Mouse (Mus musculus) midbrain, embryonic 14.5 days (tissue): ENCODE data around the gene Hsf4. TPM values are rescaled to one million over a fixed set of nuclear protein-coding genes. Genes with fewer than 3 reads are reported as not detected.

Experiments used
- ATAC-seq: fragments of 200-750 bp; cut with Nextera tagmentation; 2 replicates; pipeline ENCODE4 v1.8.0; 2017; ENCODE audit warnings: moderate number of reproducible peaks, moderate library complexity; ENCODE audit not compliant: low FRiP score, low TSS enrichment
- DNase-seq: peaks from one replicate; pipeline ENCODE4 v3.0.0-alpha.2; 2015
- H3K27ac ChIP-seq: fragments of 300-500 bp; sonication (generic); replicated peaks from 2 replicates; pipeline ENCODE4 v1.5.1; 2014; ENCODE audit warnings: mild to moderate bottlenecking, low read depth, low read length, moderate library complexity
- H3K27me3 ChIP-seq: fragments of 300-500 bp; sonication (generic); 2 replicates; pipeline ENCODE4 v1.6.1; 2014; ENCODE audit warnings: low read length, control low read depth, mixed read lengths; ENCODE audit not compliant: control insufficient read depth, insufficient read depth
- H3K36me3 ChIP-seq: fragments of 300-500 bp; sonication (generic); 2 replicates; pipeline ENCODE4 v1.6.1; 2014; ENCODE audit warnings: low read length, control low read depth; ENCODE audit not compliant: control insufficient read depth, insufficient read depth
- H3K4me1 ChIP-seq: fragments of 300-500 bp; sonication (generic); 2 replicates; pipeline ENCODE4 v1.6.1; 2014; ENCODE audit warnings: mild to moderate bottlenecking, antibody characterized with exemption, low read length, control low read depth; ENCODE audit not compliant: control insufficient read depth, insufficient read depth
- H3K4me2 ChIP-seq: fragments of 300-500 bp; sonication (generic); 2 replicates; pipeline ENCODE4 v1.6.1; 2014; ENCODE audit warnings: mild to moderate bottlenecking, low read length, moderate library complexity
- H3K4me3 ChIP-seq: fragments of 300-500 bp; sonication (generic); replicated peaks from 2 replicates; pipeline ENCODE4 v1.5.1; 2014; ENCODE audit warnings: low read depth, low read length
- H3K9ac ChIP-seq: fragments of 300-500 bp; sonication (generic); replicated peaks from 2 replicates; pipeline ENCODE4 v1.6.1; 2014; ENCODE audit warnings: mild to moderate bottlenecking, low read length, moderate library complexity
- H3K9me3 ChIP-seq: fragments of 300-500 bp; sonication (generic); 2 replicates; pipeline ENCODE4 v1.6.1; 2016; ENCODE audit warnings: low read length, control low read depth, mixed read lengths; ENCODE audit not compliant: control insufficient read depth
- WGBS: fragments of 180-500 bp; shearing (Covaris S2); extraction: QIAGEN DNeasy Blood & Tissue Kit; methylation state at CpG from one replicate; pipeline ENCODE4 v1.1.7; 2014; 5-methylcytosine and 5-hydroxymethylcytosine counted together
- polyA plus RNA-seq: library from polyadenylated mRNA; unstranded; fragments of >200 nt; fragmentation: Nextera tagmentation; extraction: Ambion mirVana; gene quantifications from 2 replicates; pipeline ENCODE4 v1.2.1, GENCODE M21; 2014

Gene Hsf4
- polyA plus RNA-seq, 1 experiment from 2014 or later = 0.14 TPM

- WGBS = 90% methylated on average over 1 of the region's 1 CpGs
- Histone ChIP-seq H3K4me2 (no peak overlapping the region), H3K4me1 (no peaks in the 10 kb centered on the region), H3K27me3 (no peaks in the 10 kb centered on the region), H3K4me3 (no peak overlapping the region), H3K9ac (no peak overlapping the region), H3K36me3 (peaks cover 32% of the 10 kb centered on the region), H3K9me3 (no peaks in the 10 kb centered on the region), H3K27ac (no peak overlapping the region)
- DNase-seq (no peak), ATAC-seq (no peak)
Measured at GRCm38 (mm10) chr8:105235206-105235605, 34.4 kb upstream of the Hsf4 start.

- no peak overlapping the region for H3K4me3 ChIP-seq
- DNase-seq = no peak
- peaks cover 52% of the 10 kb centered on the region for H3K36me3 ChIP-seq
Measured at GRCm38 (mm10) chr8:105237442-105238142, 32.0 kb upstream of the Hsf4 start.

GRCm38 (mm10) chr8:105241016-105241415, 28.6 kb upstream of the Hsf4 start:
- Histone ChIP-seq H3K4me3 (no peak overlapping the region), H3K36me3 (peaks cover 43% of the 10 kb centered on the region), H3K9ac (no peak overlapping the region), H3K4me1 (no peaks in the 10 kb centered on the region), H3K27ac (no peak overlapping the region), H3K27me3 (no peaks in the 10 kb centered on the region), H3K9me3 (no peaks in the 10 kb centered on the region), H3K4me2 (no peak overlapping the region)
- DNase-seq (no peak), ATAC-seq (no peak)
- 97% methylated on average over 7 of the region's 7 CpGs for WGBS

More at GRCm38 (mm10) chr8:105237442-105238142, 32.0 kb upstream of the Hsf4 start:
- no peak overlapping the region for H3K4me2 ChIP-seq
- H3K27ac ChIP-seq = no peak overlapping the region
- H3K9ac ChIP-seq = no peak overlapping the region
- no peaks in the 10 kb centered on the region for H3K4me1 ChIP-seq
- H3K27me3 ChIP-seq = no peaks in the 10 kb centered on the region
- ATAC-seq = no peak
- 91% methylated on average over 14 of the region's 14 CpGs for WGBS
- H3K9me3 ChIP-seq = no peaks in the 10 kb centered on the region

- no peak for DNase-seq
- H3K27me3 ChIP-seq = peaks cover 13% of the 10 kb centered on the region
- 92% methylated on average over 6 of the region's 6 CpGs for WGBS
- H3K9me3 ChIP-seq = no peaks in the 10 kb centered on the region
- H3K4me3 ChIP-seq = no peak overlapping the region
- no peak overlapping the region for H3K9ac ChIP-seq
- no peak overlapping the region for H3K4me2 ChIP-seq
- H3K27ac ChIP-seq = no peak overlapping the region
- H3K4me1 ChIP-seq = peaks cover 11% of the 10 kb centered on the region
- H3K36me3 ChIP-seq = peaks cover 54% of the 10 kb centered on the region
- ATAC-seq = no peak
Measured at GRCm38 (mm10) chr8:105251954-105252353, 17.6 kb upstream of the Hsf4 start.

GRCm38 (mm10) chr8:105252680-105253537, 16.7 kb upstream of the Hsf4 start:
- ATAC-seq (no peak), DNase-seq (no peak)
- Histone ChIP-seq H3K36me3 (peaks cover 47% of the 10 kb centered on the region), H3K4me2 (no peak overlapping the region), H3K9ac (no peak overlapping the region; the same call in 1 of the 2 replicates), H3K9me3 (no peaks in the 10 kb centered on the region), H3K27me3 (peaks cover 20% of the 10 kb centered on the region), H3K4me1 (peaks cover 11% of the 10 kb centered on the region), H3K4me3 (no peak overlapping the region), H3K27ac (no peak overlapping the region)
- 91% methylated on average over 10 of the region's 10 CpGs for WGBS

GRCm38 (mm10) chr8:105253766-105254151, 15.8 kb upstream of the Hsf4 start:
- DNase-seq = no peak
- peaks cover 28% of the 10 kb centered on the region for H3K27me3 ChIP-seq
- peaks cover 39% of the 10 kb centered on the region for H3K36me3 ChIP-seq
- peak overlapping the region; percentile 48 for H3K9ac ChIP-seq
- peaks cover 11% of the 10 kb centered on the region for H3K4me1 ChIP-seq
- peak overlapping the region; percentile 99 for H3K4me2 ChIP-seq
- WGBS = 32% methylated on average over 20 of the region's 20 CpGs
- peak overlapping the region; percentile 49 for H3K4me3 ChIP-seq
- no peak overlapping the region for H3K27ac ChIP-seq
- no peaks in the 10 kb centered on the region for H3K9me3 ChIP-seq
- peak; percentile 7; the same call in 1 of the 2 replicates for ATAC-seq

GRCm38 (mm10) chr8:105254152-105254965, 15.2 kb upstream of the Hsf4 start:
- H3K27me3 ChIP-seq = peaks cover 34% of the 10 kb centered on the region

GRCm38 (mm10) chr8:105254966-105255350, 14.6 kb upstream of the Hsf4 start, which contains the start of gene B3gnt9:
Gene B3gnt9 (minus strand): TSS chr8:105255153.
- WGBS = 2% methylated on average over 14 of the region's 14 CpGs
- H3K27me3 ChIP-seq = peaks cover 38% of the 10 kb centered on the region
- H3K4me1 ChIP-seq = peaks cover 19% of the 10 kb centered on the region
- H3K4me2 ChIP-seq = peak within 1 kb of the TSS; percentile 99
- peaks cover 27% of the 10 kb centered on the region for H3K36me3 ChIP-seq
- no peaks in the 10 kb centered on the region for H3K9me3 ChIP-seq
- peak within 1 kb of the TSS; percentile 48 for H3K9ac ChIP-seq
- peak within 1 kb of the TSS; percentile 49 for H3K4me3 ChIP-seq
- DNase-seq = no peak
- 0 out of 2 replicates have a peak, but pooled peaks have one; percentile 3 for ATAC-seq
- 0 out of 2 replicates have a peak within 1 kb of the TSS, but pooled peaks have one; percentile 14 for H3K27ac ChIP-seq

More at GRCm38 (mm10) chr8:105254152-105254965, 15.2 kb upstream of the Hsf4 start:
- Histone ChIP-seq H3K9me3 (no peaks in the 10 kb centered on the region), H3K4me3 (peak overlapping the region; percentile 49), H3K9ac (peak overlapping the region; percentile 48), H3K4me1 (peaks cover 17% of the 10 kb centered on the region), H3K4me2 (peak overlapping the region; percentile 99), H3K27ac (0 out of 2 replicates have a peak overlapping the region, but pooled peaks have one; percentile 14), H3K36me3 (peaks cover 33% of the 10 kb centered on the region)
- DNase-seq (peak; percentile 94), ATAC-seq (peak; percentile 82)
- under 1% methylated on average over 74 of the region's 74 CpGs for WGBS
